Mouse (Mus musculus) retina, embryonic 14.5 days (tissue): Measurements from ENCODE around the gene N4bp2.

ENCODE experiments used
- DNase-seq: peaks from one replicate; pipeline ENCODE4 v3.0.0-alpha.2; 2015; ENCODE audit warnings: low spot score

N4bp2 gene

DNA sequence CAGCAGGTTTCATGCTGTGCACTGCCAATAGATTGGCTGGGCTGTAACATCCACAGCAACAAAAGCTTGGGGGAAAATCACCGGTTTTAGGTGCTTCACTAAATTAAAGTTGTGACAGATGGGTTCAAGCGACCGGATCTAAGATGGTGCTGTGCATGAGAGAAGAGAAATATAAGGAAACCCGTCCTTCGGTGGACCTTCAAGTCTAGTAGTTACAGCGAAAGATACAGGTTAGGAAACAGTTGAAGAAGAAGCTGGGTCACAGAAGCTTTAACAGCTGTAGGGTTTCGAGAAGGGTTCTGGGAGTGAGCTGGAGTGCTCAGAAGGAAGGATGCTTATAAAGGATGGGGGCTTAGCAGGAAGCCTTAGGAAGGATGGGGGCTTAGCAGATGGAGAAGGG, 101.2 kb downstream of the N4bp2 start:
- DNase-seq = no peak

GRCm38 (mm10) chr5:65864946-65865345, 101.6 kb downstream of the N4bp2 start:
- DNase-seq = no peak

DNA sequence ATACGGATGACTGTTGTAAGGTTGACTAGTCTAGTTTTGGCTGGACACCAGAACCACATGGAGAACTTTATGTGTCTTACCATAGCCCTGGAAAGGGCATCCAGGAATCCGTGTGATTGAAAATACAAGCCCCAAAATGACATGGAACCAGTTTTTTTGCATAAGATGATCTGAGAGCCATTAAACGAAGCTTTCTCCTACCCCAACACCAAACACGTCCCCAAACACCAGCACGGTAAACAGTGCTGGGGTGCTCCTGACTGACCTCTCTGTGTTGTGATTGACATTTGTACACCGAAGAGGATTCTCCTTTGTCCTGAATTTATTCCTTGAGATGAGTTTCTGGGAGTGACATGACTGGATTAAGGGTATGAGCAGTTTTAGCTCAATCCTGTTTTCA, 103.3 kb downstream of the N4bp2 start:
- no peak for DNase-seq

- no peak for DNase-seq
Observed at GRCm38 (mm10) chr5:65867380-65868116, 104.2 kb downstream of the N4bp2 start.

DNA sequence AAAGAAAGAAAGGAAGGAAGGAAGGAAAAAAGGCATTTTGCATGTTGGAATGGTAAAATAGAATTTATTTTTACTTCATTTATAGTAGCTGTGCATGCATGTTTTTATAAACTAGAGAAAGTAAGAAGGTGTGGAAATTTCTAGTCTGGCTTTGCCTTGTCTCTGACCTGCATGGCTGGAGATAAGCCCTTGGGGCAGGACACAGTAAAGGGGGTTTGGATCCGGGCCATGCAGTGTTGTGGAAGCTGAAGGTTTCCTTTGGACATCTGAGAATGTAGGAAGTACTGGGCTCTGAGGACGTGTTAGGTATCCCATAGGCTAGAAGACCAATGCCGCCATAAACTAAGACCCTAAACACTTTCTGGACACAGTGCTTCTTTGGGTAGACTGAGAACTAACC, 105.1 kb downstream of the N4bp2 start:
- no peak for DNase-seq

DNA sequence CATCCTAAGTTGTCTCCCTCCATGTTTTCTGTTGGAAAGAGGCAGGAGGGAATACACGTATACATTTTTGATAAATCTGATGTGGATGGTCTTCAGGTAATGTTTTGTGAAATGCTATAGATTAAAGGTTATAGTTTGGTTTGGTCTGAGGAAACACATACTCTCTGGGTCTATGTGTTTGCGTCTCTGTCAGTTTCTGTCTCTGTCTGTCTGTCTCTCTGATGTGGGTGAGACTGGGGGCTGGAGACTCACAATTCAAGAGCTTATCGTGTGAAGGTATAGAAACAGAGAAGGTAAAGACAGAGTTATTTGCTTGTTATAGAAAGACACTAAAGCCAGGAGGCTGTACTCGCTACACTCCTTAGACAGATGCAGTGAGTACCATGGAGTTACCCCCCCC, 106.3 kb downstream of the N4bp2 start:
- no peak for DNase-seq

- DNase-seq = no peak
Observed at GRCm38 (mm10) chr5:65871276-65871875, 108.1 kb downstream of the N4bp2 start.

DNA sequence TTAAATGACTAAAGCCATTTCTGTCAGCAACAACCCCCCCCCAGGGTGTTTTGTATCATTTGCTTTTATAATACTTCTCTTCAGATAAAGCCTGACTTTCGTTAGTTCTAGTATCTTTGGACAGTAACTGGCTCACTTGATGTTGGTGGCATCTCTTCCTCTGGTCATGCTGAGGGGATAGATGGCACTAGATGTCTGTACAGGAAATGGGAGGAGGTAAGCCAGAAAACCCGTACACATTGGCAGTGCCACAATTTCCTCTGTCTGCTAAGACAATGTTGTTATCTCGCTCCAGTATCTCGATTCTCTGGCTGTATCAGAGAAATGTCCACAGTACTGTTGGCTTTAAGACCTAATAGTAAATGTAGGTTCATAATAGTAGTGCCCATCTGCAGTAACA, 109.9 kb downstream of the N4bp2 start:
- no peak for DNase-seq

- DNase-seq = no peak
Observed at GRCm38 (mm10) chr5:65875269-65875668, 111.9 kb downstream of the N4bp2 start.

GRCm38 (mm10) chr5:65878367-65878766, 115.0 kb downstream of the N4bp2 start:
- DNase-seq = no peak
